ENCODE assay signal across 8 mouse cellular contexts in genomic region chr1:189927644-189928043, GRCm38 (mm10). TPM values are rescaled to one million over a fixed set of nuclear protein-coding genes. Genes with fewer than 3 reads are reported as not detected.
DNase-seq lines count a peak whose midpoint lies in the region; ATAC-seq and TF ChIP-seq lines count a peak whose summit lies in the region.

No protein-coding gene starts in this region.

- peaks cover 1% of the 10 kb centered on the region; the same call in 1 of the 2 replicates for H3K4me1 ChIP-seq in bone marrow macrophage, adult 2 months (ENCODE audit: control insufficient read depth, insufficient read depth, low read length)

- intact Hi-C loops in heart, postnatal 25 days (cut with DNase I), result loop anchor here (2.0 to 5.0 kb wide), 3 partner anchors 45 to 250 kb away; no protein-coding TSS in a partner anchor

- no peak overlapping the region for H3K27ac ChIP-seq in bone marrow macrophage, adult 2 months (ENCODE audit: insufficient read depth, low read depth, low read length)

- ATAC-seq in erythroblast, adult 5-6 weeks (replicated peaks; ENCODE audit: low FRiP score, poor library complexity, severe bottlenecking), result 0 out of 2 replicates have a peak, but pooled peaks have one; percentile 59

- DNase-seq in urinary bladder, adult 18-20 months (ENCODE audit: low spot score in 2 of 2), result peak; percentile 43 to 44
- no peak for DNase-seq in urinary bladder, adult 2 months (ENCODE audit: low spot score)
- DNase-seq in heart, postnatal 25 days (ENCODE audit: low spot score), result peak; percentile 24
- DNase-seq in layer of hippocampus, postnatal 36 days, result peak; percentile 39 to 42
- peak; percentile 73 for DNase-seq in mesoderm, embryonic 11.5 days (ENCODE audit: low read depth, low spot score)
- peak; percentile 35 for DNase-seq in urinary bladder, postnatal 25 days (ENCODE audit: low spot score)

- no peak for TF ChIP-seq POLR2A in bone marrow macrophage, adult 2 months (IDR thresholded peaks at IDR 0.05; ENCODE audit: borderline replicate concordance, low read depth, low read length)

- H3K4me3 ChIP-seq in bone marrow macrophage, adult 2 months (ENCODE audit: insufficient read depth, low read length), result no peak overlapping the region

- peak; percentile 85 for TF ChIP-seq CTCF in bone marrow macrophage, adult 2 months (IDR thresholded peaks at IDR 0.05; ENCODE audit: low read depth, low read length)

RNA-seq across cellular contexts. Expression of gene Smyd2, which starts 5.5 kb away (rescaled TPM):
- polyA plus RNA-seq in urinary bladder, adult 2 months (2012; rRNA removed), result 60.7 and 70.8 TPM in 2 replicates
- 17.2 and 17.3 TPM in 2 replicates for polyA plus RNA-seq in bone marrow macrophage, adult 2 months (2012; ENCODE audit: insufficient read depth, insufficient read length, missing spikeins)
- total RNA-seq in erythroblast, adult 5-6 weeks (2015; ENCODE audit: low replicate concordance), result 12.1 and 19.4 TPM in 2 replicates
- 6.6 and 17.6 TPM in 2 replicates for total RNA-seq in erythroblast, adult 5-6 weeks (2017; ENCODE audit: low replicate concordance)
- 100 to 1,000 TPM; 105 to 109 TPM for total RNA-seq in heart, postnatal 25 days (2021)
- total RNA-seq in layer of hippocampus, postnatal 36 days (2021), result 10 to 100 TPM; 74.5 to 77.0 TPM
